Mouse (Mus musculus) cerebellum, adult 2 months (tissue): ENCODE results near the gene Dennd5b. TPM values are rescaled to one million over a fixed set of nuclear protein-coding genes. Genes with fewer than 3 reads are reported as not detected.
"Not testable (repeated sequence)": the region's sequence is repeated elsewhere in the genome, so short reads cannot be mapped to it uniquely, and the experiment has no call there.

ENCODE experiments used
- DNase-seq, 2 experiments: peaks; one replicate each; pipeline ENCODE4 v3.0.0; 2021
- H3K27ac ChIP-seq: fragments of 200-500 bp; 2 replicates; pipeline ENCODE4 v1.5.1; 2012; ENCODE audit warnings: low read length, control low read depth, inconsistent platforms; ENCODE audit not compliant: insufficient read depth
- H3K27me3 ChIP-seq: fragments of 200-500 bp; 2 replicates; pipeline ENCODE4 v1.6.1; 2012; ENCODE audit warnings: inconsistent platforms, mild to moderate bottlenecking, low read length, moderate library complexity; ENCODE audit not compliant: control insufficient read depth, insufficient read depth
- H3K4me1 ChIP-seq: fragments of 200-500 bp; 2 replicates; pipeline ENCODE4 v1.6.1; 2011; ENCODE audit warnings: low read length; ENCODE audit not compliant: control insufficient read depth, insufficient read depth
- H3K4me3 ChIP-seq: fragments of 200-500 bp; replicated peaks from 2 replicates; pipeline ENCODE3; 2011; ENCODE audit warnings: mild to moderate bottlenecking, low read depth, low read length, control low read depth; ENCODE audit not compliant: insufficient read depth
- CTCF ChIP-seq: fragments of 200-500 bp; IDR thresholded peaks from 2 replicates; pipeline ENCODE4 v1.5.1; 2011; ENCODE audit warnings: low read depth, mild to moderate bottlenecking, control low read depth, low read length, moderate library complexity, borderline replicate concordance; ENCODE audit not compliant: insufficient read depth
- POLR2A ChIP-seq: fragments of 200-500 bp; IDR thresholded peaks from 2 replicates; pipeline ENCODE4 v1.6.1; 2011; ENCODE audit warnings: low read length, control low read depth, borderline replicate concordance; ENCODE audit not compliant: insufficient read depth
- WGBS: fragments of 180-500 bp; shearing (Covaris S2); methylation state at CpG from one replicate; pipeline ENCODE4 v1.1.7; 2018; 5-methylcytosine and 5-hydroxymethylcytosine counted together
- polyA plus RNA-seq: library from polyadenylated mRNA; depleted of rRNA; stranded (reverse); fragments of >200 nt; gene quantifications from 2 replicates; pipeline ENCODE4 v1.2.3, GENCODE M21; 2012

Dennd5b gene
- polyA plus RNA-seq, 1 experiment = 19.5 TPM

- Histone ChIP-seq H3K27ac (no peak overlapping the region), H3K4me3 (no peak overlapping the region), H3K27me3 (no peaks in the 10 kb centered on the region), H3K4me1 (no peaks in the 10 kb centered on the region)
- 73% methylated on average over 4 of the region's 4 CpGs for WGBS
- TF ChIP-seq CTCF (no peak), POLR2A (no peak)
- no peak for DNase-seq
Measured at GRCm38 (mm10) chr6:148992373-148993116, 108.9 kb downstream of the Dennd5b start.

GRCm38 (mm10) chr6:148991660-148992372 is 109.7 kb downstream of the Dennd5b start:
- Histone ChIP-seq H3K4me1 (no peaks in the 10 kb centered on the region), H3K4me3 (no peak overlapping the region), H3K27ac (no peak overlapping the region), H3K27me3 (no peaks in the 10 kb centered on the region)
- TF ChIP-seq CTCF = no peak
- 50% methylated on average over 6 of the region's 6 CpGs for WGBS
- DNase-seq = no peak

- WGBS = 66% methylated on average over 2 of the region's 3 CpGs
- H3K27me3 ChIP-seq, H3K27ac ChIP-seq, H3K4me1 ChIP-seq, H3K4me3 ChIP-seq, DNase-seq: not testable (repeated sequence)
Measured at GRCm38 (mm10) chr6:148989792-148990491, 111.5 kb downstream of the Dennd5b start.

GRCm38 (mm10) chr6:148986003-148986402 is 115.5 kb downstream of the Dennd5b start:
- H3K4me3 ChIP-seq = no peak overlapping the region
- no peak for DNase-seq
- 90% methylated on average over 4 of the region's 4 CpGs for WGBS
- H3K27me3 ChIP-seq = no peaks in the 10 kb centered on the region
- H3K27ac ChIP-seq = no peak overlapping the region
- H3K4me1 ChIP-seq = no peaks in the 10 kb centered on the region
- TF ChIP-seq POLR2A (no peak), CTCF (no peak)

GRCm38 (mm10) chr6:148980495-148980894 is 121.0 kb downstream of the Dennd5b start:
- 69% methylated on average over 3 of the region's 3 CpGs for WGBS
- no peak for DNase-seq
- no peak overlapping the region for H3K4me3 ChIP-seq
- no peaks in the 10 kb centered on the region for H3K27me3 ChIP-seq
- no peak overlapping the region for H3K27ac ChIP-seq
- no peaks in the 10 kb centered on the region for H3K4me1 ChIP-seq
- no peak for TF ChIP-seq POLR2A
- TF ChIP-seq CTCF = no peak

- Histone ChIP-seq H3K27ac (no peak overlapping the region), H3K27me3 (no peaks in the 10 kb centered on the region), H3K4me3 (no peak overlapping the region), H3K4me1 (no peaks in the 10 kb centered on the region)
- no peak for TF ChIP-seq CTCF
- TF ChIP-seq POLR2A = no peak
- DNase-seq = no peak
- WGBS = 92% methylated on average over 3 of the region's 3 CpGs
Measured at GRCm38 (mm10) chr6:148975096-148975495, 126.4 kb downstream of the Dennd5b start.

GRCm38 (mm10) chr6:148972891-148973290 is 128.6 kb downstream of the Dennd5b start:
- TF ChIP-seq POLR2A (no peak), CTCF (no peak)
- no peaks in the 10 kb centered on the region for H3K4me1 ChIP-seq
- no peak for DNase-seq
- 84% methylated on average over 2 of the region's 2 CpGs for WGBS
- no peaks in the 10 kb centered on the region for H3K27me3 ChIP-seq
- H3K4me3 ChIP-seq = no peak overlapping the region
- no peak overlapping the region for H3K27ac ChIP-seq
